Comparison of ENCODE assay signal across 27 mouse cellular contexts in genomic region chr14:8212996-8213395, GRCm38 (mm10). TPM values are rescaled to one million over a fixed set of nuclear protein-coding genes. Genes with fewer than 3 reads are reported as not detected.
DNase-seq lines count a peak whose midpoint lies in the region; ATAC-seq and TF ChIP-seq lines count a peak whose summit lies in the region.
"Had no signal": no experiment of that assay in that cellular context is flagged by ENCODE, and none has a peak within 500 bp of the region (broad histone marks: within the 10 kb centered on the region; RNA-seq: fewer than 3 reads in every experiment).

No protein-coding gene starts in this region.

- no peak for TF ChIP-seq CTCF in layer of hippocampus, adult 2 months (conservative IDR thresholded peaks at IDR 0.05)

- no peak overlapping the region for H3K4me3 ChIP-seq in layer of hippocampus, adult 2 months
- peak overlapping the region; percentile 44 for H3K4me3 ChIP-seq in myocyte

- DNase-seq in CD4-positive, CD25-positive, alpha-beta regulatory T cell, adult 2 months (ENCODE audit: low read depth, low spot score) = peak; percentile 6
- peak; percentile 44 for DNase-seq in cerebellum, adult 9-11 months
- DNase-seq in cerebellum, postnatal 36 days = no peak
- no peak for DNase-seq in layer of hippocampus, adult 2 months (ENCODE audit: low spot score in 2 of 2)
- DNase-seq in layer of hippocampus, adult 9-11 months = no peak
- no peak for DNase-seq in adrenal gland, adult 18-20 months (ENCODE audit: low spot score in 2 of 2)
- DNase-seq: adrenal gland, adult 8-10 months; adrenal gland, postnatal 25 days; cerebellum, postnatal 14 days; embryo, embryonic 11 days; gastrocnemius, postnatal 25 days; heart, adult 2 months; heart, postnatal 14 days had no signal

- H3K4me2 ChIP-seq in myocyte (ENCODE audit: low read depth) = no peak overlapping the region

- ATAC-seq in CD4-positive, CD25-positive, alpha-beta regulatory T cell, adult 4 months = no peak

- no peak for TF ChIP-seq POLR2A in myocyte (IDR thresholded peaks at IDR 0.05; ENCODE audit: insufficient read length, low read depth)

- H3K79me2 ChIP-seq in myocyte (ENCODE audit: control insufficient read depth, insufficient read depth) = no peaks in the 10 kb centered on the region

- H3K27me3 ChIP-seq in myocyte (ENCODE audit: control insufficient read depth, insufficient read depth, insufficient read length) = no peaks in the 10 kb centered on the region
- H3K27me3 ChIP-seq: embryonic facial prominence, embryonic 13.5 days; forebrain, embryonic 15.5 days; heart, embryonic 13.5 days had no signal

- no peaks in the 10 kb centered on the region for H3K36me3 ChIP-seq in myocyte (ENCODE audit: control insufficient read depth, insufficient read depth)
- H3K36me3 ChIP-seq: embryonic facial prominence, embryonic 10.5 days; embryonic facial prominence, embryonic 13.5 days; forebrain, embryonic 12.5 days; forebrain, embryonic 15.5 days; heart, embryonic 10.5 days; heart, embryonic 13.5 days; hindbrain, embryonic 12.5 days; hindbrain, embryonic 15.5 days had no signal

- H3ac ChIP-seq in myocyte (ENCODE audit: control insufficient read depth, insufficient read length) = no peak overlapping the region

- H3K27ac ChIP-seq in layer of hippocampus, adult 2 months = peak overlapping the region; percentile 85

TF ChIP-seq in myocyte, 11 proteins besides CTCF, POLR2A, EP300 and RAD21:
- TF ChIP-seq SRF (IDR thresholded peaks at IDR 0.05; ENCODE audit: control insufficient read depth, insufficient read length, low read depth) = no peak
- no peak for TF ChIP-seq POLR2AphosphoS2 (IDR thresholded peaks at IDR 0.05; ENCODE audit: insufficient read length, low read depth)
- TF ChIP-seq MYOG (IDR thresholded peaks at IDR 0.05; ENCODE audit: control insufficient read depth in 1 of 3, insufficient read depth in 1 of 3, insufficient read length in 2 of 3, low read depth in 2 of 3) = no peak
- TF ChIP-seq CEBPB (IDR thresholded peaks at IDR 0.05; ENCODE audit: insufficient read depth, poor library complexity, severe bottlenecking) = no peak
- no peak for TF ChIP-seq MAX (IDR thresholded peaks at IDR 0.05; ENCODE audit: low read depth)
- TF ChIP-seq E2F4 (IDR thresholded peaks at IDR 0.05; ENCODE audit: insufficient read depth) = no peak
- TF ChIP-seq REST (IDR thresholded peaks at IDR 0.05; ENCODE audit: insufficient read depth, insufficient read length) = no peak
- no peak for TF ChIP-seq MYOD1 (IDR thresholded peaks at IDR 0.05; ENCODE audit: control insufficient read depth in 1 of 3, insufficient read length in 2 of 3, low read depth in 2 of 3)
- TF ChIP-seq TCF12 (IDR thresholded peaks at IDR 0.05; ENCODE audit: insufficient read depth, poor library complexity, severe bottlenecking) = no peak
- TF ChIP-seq TCF3 (IDR thresholded peaks at IDR 0.05; ENCODE audit: insufficient read length, low read depth) = no peak
- no peak for TF ChIP-seq USF1 (IDR thresholded peaks at IDR 0.05; ENCODE audit: low read depth)

RNA-seq across cellular contexts. Expression of gene Kctd6, which starts 0.9 kb away (rescaled TPM):
- 1 to 10 TPM; 2.0 to 3.4 TPM for polyA plus RNA-seq in CD4-positive, CD25-positive, alpha-beta regulatory T cell, adult 4 months (2017; shearing (Covaris generic))
- 10 to 100 TPM; 69.1 to 79.4 TPM for total RNA-seq in layer of hippocampus, adult 2 months (2021)
- polyA plus RNA-seq in myocyte (2012; fragmentation: generic; extraction: Trizol) = 6.3 TPM
- 10 to 100 TPM; 13.2 to 16.2 TPM for total RNA-seq in adrenal gland, adult 18-20 months (2021)

RNA-seq across cellular contexts. Expression of gene Pdhb, which starts 40.2 kb away (rescaled TPM):
- 100 to 1,000 TPM; 139 to 163 TPM for polyA plus RNA-seq in CD4-positive, CD25-positive, alpha-beta regulatory T cell, adult 4 months (2017; shearing (Covaris generic))
- total RNA-seq in layer of hippocampus, adult 2 months (2021) = 100 to 1,000 TPM; 176 to 185 TPM
- polyA plus RNA-seq in myocyte (2012; fragmentation: generic; extraction: Trizol) = 193 TPM
- 100 to 1,000 TPM; 377 to 745 TPM for total RNA-seq in adrenal gland, adult 18-20 months (2021)

RNA-seq across cellular contexts. Expression of gene Acox2, which starts 46.2 kb away (rescaled TPM):
- polyA plus RNA-seq in CD4-positive, CD25-positive, alpha-beta regulatory T cell, adult 4 months (2017; shearing (Covaris generic)) = not detected
- not detected for total RNA-seq in layer of hippocampus, adult 2 months (2021)
- polyA plus RNA-seq in myocyte (2012; fragmentation: generic; extraction: Trizol) = 2.1 TPM
- total RNA-seq in adrenal gland, adult 18-20 months (2021) = 1 to 10 TPM in 1 of 2 experiments, under 1 TPM in 1; 0.23 to 1.7 TPM
- total RNA-seq: hematopoietic stem cell, adult 5-6 weeks; MEL had no signal
- polyA plus RNA-seq: brain, embryonic 14.5 days; embryonic facial prominence, embryonic 10.5 days; embryonic facial prominence, embryonic 13.5 days; erythroblast, embryonic 14.5 days; forebrain, embryonic 12.5 days; forebrain, embryonic 15.5 days had no signal

Comparison
In these comparisons a context has a peak if more than half of its experiments do, and no peak if none do; other contexts are left out.
1. DNase-seq: peak in CD4-positive, CD25-positive, alpha-beta regulatory T cell, adult 2 months (single experiment) and cerebellum, adult 9-11 months (single experiment); none in cerebellum, postnatal 36 days (0 of 2), layer of hippocampus, adult 2 months (0 of 2), layer of hippocampus, adult 9-11 months (single experiment) and adrenal gland, adult 18-20 months (0 of 2).
2. RNA of gene Kctd6, which starts 0.9 kb away (total RNA-seq): 69.1 to 79.4 TPM in layer of hippocampus, adult 2 months; 13.2 to 16.2 TPM in adrenal gland, adult 18-20 months; every median in the first group is over 4 times any median in the second.